Mouse (Mus musculus) embryo, embryonic 10 days (tissue): ENCODE results near the gene Adamts20.
A peak's percentile ranks its signal among the peaks of the same experiment; 100 is the strongest.

ENCODE experiments used
- DNase-seq: peaks from one replicate; pipeline ENCODE4 v3.0.0-alpha.2; 2015; ENCODE audit warnings: low spot score

Adamts20 gene

DNA sequence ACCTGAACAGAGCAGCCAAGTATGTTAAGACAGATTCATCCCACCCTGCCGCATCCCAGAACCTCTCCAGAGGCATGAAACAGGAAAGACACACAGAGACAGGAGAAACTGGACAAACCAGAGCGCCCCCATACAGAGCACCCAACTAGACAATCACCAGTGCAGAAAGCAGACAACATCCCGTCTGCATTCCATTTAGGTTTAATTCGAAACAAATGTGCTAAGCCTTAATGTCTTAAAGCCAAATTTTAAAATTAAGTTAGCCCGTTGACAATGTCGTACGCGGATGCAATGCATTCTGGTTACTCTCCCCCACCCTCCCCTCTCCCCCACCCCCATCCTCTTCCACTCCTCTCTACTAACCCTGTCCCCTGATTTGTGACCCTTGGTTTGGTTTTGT lies 126.2 kb downstream of the Adamts20 start:
- no peak for DNase-seq

DNA sequence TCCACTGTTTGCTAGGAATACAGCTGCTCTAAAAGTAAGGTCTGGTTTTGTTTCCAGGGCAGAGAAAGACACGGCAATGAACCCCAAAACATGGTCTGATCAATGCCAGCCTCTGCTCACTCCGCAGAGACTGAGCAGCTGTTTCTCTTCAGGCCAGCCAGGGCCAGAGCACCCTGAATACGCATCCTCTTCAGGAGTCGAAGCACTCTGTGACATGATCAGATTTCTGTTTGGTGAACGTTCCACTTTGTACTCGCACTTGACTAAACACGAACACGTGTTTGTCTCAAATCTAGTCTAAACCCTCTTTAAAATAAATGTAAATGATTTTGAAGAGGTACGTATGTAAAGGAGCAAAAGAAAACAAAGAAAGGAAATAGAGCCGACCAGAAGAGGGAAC lies 130.6 kb downstream of the Adamts20 start:
- no peak for DNase-seq

DNA sequence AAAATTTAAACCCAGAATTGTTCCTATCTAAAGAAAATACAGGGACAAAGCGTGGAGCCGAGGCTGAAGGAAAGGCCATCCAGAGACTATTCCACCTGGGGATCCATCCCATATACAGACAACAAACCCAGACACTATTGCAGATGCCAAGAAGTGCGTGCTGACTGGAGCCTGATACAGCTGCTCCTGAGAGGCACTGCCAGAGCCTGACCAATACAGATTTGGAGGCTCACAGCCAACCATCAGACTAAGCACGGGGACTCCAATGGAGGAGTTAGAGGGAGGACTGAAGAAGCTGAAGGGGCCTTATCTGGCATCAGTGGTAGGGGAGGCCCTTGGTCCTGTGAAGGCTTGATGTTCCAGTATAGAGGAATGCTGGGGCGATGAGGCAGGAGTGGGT lies 138.6 kb downstream of the Adamts20 start:
- no peak for DNase-seq

DNA sequence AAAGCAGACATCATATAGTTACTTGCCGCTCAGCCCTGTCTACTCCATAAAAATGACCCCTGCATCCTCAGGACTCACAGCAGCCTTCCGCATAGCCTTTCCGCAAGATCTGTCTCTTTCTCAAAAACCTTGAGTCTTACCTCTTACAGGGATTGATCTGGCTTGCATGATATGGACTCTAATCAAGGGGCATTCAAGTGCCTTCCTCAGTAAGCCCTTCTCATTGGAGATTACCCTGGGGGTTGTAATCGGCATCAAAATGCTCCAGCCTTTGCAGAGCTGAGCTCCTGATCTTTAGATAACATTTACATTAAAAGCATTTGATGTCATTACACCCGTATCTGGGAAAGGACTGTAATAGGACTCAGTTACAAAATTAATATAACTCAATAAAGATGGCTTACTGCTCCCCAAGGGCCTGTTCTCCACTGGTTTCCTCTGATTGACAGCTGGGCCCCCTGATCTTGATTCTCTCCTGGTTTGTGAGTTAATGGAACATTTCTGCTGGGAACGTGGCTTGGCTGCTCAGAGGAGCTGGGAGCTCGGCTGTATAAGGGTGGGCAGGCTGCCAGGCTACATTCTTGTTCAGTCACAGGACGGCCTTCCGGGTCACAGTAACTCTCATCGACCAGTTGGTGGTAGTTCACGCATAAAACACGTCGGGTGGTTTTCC lies 139.6 kb downstream of the Adamts20 start:
- no peak for DNase-seq

DNA sequence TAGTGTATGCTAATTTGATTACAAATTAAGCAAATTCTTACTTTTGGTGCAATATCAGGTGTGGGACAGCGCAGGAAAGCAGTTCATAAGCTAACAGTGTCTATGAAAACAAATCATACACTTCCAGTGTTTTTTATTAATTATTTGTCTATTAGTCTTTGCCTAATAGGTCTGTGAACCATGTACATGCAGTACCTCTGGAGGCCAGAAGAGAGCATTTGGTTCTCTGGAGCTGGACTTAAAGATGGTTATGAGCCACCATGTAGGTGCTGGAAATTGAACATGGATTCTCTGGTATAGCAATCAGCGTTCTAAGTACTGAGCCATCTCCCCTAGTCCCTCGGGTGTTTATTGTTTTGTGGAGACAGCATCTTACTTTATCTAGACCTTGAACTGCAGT lies 149.0 kb downstream of the Adamts20 start:
- no peak for DNase-seq

- no peak for DNase-seq
Observed at GRCm38 (mm10) chr15:94309689-94310088, 155.5 kb downstream of the Adamts20 start.

DNA sequence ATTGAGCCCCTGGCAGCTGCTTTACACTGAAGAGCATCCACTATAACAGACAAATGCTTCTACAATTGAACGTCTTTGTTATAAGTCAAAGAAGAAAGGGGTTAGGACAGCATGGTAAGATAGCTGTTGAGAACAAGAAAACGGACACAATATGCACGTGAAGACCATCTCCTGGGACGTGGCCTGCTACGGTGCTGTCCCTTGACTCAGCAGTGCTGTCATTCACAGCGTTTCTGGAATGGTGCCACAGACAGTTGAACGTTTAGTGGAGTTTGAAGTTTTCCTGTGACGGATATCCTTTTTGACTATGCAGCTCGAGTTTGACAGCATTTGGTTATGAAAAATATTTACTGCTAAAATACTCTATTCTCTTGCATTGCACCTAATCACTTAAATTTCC lies 157.3 kb downstream of the Adamts20 start:
- no peak for DNase-seq

DNA sequence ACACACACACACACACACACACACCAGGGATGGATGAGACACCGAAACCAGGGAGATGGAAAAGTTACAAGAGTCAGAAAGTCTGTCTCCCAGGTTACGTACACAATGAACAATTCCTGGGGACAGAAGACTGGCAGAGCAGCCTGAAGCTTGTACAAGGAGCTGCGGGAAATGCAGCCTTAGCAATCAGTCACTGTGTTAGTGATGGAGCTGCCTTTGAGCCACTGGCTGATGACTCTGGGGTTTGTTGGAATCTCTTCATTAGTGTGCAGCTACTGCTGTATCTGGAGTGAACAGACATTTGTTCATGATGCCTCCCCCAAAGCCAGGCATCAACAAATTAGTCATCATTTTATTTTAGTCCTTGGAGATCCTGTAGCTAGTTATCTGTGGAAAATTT lies 162.1 kb downstream of the Adamts20 start:
- DNase-seq: no peak

DNA sequence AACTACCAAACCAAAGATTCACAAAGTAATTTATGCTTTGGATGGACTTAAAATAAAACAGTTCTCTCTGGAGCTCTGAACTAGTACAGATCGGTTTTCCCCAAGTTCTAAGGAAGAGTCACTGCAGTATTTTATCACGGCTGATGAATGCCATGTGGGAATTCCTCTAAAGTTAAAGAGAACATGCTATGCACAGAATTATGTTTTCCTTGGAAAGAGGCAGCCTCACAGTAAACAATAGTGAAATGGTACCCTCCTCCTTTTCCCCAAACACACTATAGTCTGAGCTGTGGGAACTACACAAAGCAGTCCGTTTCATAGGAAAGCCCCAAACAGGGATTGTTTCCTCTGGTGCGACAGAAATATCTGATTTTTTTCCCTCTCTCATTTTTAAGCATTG lies 171.1 kb downstream of the Adamts20 start:
- no peak for DNase-seq

DNA sequence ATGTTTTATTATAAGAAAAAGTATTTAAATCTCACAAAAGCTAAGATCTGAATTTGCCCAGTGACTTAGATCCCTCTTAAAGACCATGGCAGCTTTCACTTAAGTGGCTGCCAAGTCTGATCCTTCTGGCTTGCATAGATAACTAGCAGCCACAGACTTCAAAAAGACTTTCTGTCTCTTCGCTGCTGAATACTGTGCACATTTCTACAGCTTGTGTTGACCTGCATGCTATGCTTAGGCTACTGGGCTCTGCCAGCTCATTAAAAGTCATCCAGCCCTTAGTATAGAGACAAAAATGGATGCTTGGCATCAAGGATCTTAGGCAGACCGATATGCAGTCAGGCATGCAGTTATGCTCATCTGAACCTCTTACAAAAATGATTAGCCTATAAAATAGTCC lies 177.2 kb downstream of the Adamts20 start:
- DNase-seq: no peak

- DNase-seq: no peak
Observed at GRCm38 (mm10) chr15:94287495-94287894, 177.7 kb downstream of the Adamts20 start.

DNA sequence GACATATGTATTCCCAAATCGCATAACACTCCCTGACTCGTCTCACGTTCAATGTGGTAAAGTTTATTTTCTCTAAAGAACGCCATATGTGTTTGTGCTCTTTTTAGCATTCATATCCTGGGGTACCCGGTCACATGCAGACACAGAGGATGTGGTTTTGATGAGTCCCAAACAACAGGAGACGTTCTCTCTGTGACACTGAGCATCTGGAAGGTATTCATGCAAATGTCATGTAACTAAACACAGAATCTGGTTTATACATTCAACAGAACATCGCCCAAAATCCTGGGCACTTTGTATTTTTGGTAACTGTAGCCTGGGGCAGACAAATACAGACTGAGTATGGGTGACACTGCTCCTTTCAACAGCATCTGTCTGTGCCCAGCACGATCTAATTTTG lies 188.8 kb downstream of the Adamts20 start:
- DNase-seq: no peak

DNA sequence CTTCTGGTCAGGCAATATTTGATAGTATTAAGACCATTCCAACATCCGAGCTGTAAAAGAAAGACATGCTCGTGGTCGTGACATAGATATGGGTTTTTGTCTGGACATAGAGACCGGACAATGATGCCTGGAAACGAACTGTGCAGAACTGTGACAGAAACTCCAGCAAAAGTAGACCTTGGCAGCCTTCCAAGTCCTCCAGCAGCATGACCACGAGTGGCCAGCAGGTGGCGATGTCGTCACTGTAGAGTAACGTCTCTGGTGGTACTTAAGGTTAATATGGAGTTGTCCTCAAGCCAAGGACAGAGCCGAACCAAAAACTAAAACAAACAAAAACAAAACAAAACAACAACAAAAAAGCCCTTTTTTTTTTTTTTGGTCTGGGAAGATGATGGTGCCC lies 199.6 kb downstream of the Adamts20 start:
- peak; percentile 92 for DNase-seq

DNA sequence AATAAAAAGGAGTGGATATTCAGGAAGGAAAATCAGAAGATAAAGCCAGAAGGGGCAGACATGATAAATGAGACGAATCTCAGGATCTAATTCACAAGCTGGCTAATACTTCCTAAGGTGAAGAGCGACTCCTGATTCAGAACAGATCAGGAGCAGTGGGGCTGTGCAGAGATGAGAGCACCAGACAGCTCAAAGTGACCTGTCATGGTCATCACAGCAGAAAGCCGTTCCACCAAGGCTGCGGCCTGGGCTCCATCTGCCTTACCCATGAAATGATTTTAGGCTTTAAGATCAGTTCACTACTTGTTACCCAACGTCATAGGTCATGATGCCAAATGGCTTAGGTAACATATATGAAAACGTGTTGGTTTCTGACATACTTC lies 200.7 kb downstream of the Adamts20 start:
- DNase-seq: no peak

- DNase-seq: no peak
Observed at GRCm38 (mm10) chr15:94263866-94264496, 201.2 kb downstream of the Adamts20 start.

- DNase-seq: no peak
Observed at GRCm38 (mm10) chr15:94263241-94263640, 202.0 kb downstream of the Adamts20 start.

GRCm38 (mm10) chr15:94259497-94259896 lies 205.7 kb downstream of the Adamts20 start:
- no peak for DNase-seq

- DNase-seq: no peak
Observed at GRCm38 (mm10) chr15:94255538-94255937, 209.7 kb downstream of the Adamts20 start.

GRCm38 (mm10) chr15:94254861-94255516 lies 210.2 kb downstream of the Adamts20 start:
- peak; percentile 27 for DNase-seq

GRCm38 (mm10) chr15:94254091-94254860 lies 210.9 kb downstream of the Adamts20 start:
- no peak for DNase-seq

DNA sequence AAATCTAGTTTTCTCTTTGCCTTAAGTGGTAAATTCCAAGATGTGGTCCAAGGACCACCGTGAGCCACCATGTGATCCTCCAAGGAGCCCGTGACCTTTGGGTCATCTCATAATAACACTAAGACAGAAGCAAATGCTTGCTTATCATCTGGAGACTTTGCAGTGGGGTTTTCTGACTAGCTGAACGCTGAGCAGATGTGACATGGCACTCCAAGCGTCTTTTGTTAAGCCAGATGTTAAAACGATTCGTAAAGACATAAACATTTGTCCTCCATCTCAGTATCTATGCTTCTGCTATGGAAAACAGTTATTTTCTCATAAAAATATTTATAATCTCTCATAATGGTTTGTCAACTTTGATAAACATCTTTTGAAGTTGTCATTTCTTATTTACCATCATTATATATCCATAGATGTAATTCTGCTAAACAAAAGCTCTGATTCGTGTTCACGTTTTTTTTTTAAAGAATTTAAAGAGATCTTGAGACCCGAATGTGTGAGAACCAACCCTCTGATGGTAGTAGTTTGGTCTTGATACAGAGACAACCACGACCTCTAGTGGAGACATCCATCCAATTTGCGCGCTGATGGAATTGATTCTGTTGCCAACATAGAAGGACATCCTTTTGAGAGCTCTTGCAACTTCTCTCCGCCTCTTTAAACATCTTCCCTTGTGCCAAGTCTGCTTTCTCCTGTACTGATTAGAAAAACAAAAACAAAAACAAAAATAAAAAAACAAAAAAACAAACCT lies 212.1 kb downstream of the Adamts20 start:
- DNase-seq: peak; percentile 70

DNA sequence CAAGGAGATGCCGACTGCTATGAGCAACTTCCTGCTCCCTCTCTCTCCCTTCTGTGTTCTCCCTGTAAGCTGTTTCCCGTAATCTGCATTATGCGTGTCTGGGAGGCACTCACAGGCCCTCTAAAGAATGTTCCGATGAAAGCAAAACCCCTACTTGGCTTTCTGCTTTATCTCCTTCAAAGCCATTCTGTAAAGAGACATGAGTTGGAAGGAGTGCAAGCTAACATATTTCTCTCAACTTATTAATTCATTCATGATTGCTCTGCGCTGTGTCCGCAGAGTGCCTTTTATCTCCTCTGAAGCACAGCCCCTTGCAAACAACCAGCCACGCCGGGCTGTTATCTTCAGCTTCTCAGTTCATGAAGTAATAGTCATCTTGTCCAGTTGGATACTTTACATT lies 215.5 kb downstream of the Adamts20 start:
- no peak for DNase-seq
